Comparison of ENCODE assay signal across 8 mouse cellular contexts in the genomic region with DNA sequence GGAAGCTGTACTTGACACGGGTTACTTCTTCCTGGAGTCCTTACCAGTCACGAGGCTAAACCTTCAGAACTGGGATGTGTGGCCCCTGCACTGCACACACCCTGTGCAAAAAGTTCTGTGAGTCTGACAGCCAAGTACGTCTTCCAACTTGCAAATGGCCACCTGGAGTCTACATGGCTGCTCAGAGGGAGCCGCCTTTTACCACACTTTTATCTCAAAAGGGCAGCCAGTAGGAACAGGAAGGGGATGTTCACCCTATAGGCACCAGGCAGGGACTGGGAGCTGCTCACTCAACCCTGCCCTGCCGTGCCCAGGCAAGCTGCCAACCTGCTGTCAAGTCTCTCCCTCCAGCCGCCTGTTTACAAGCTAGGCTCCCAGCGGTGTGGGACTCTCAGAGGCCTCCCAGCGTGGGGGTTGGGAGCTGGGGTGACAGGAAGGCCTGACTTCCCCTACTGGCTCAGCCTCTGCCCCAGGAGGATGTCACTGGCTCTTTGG. TPM values are rescaled to one million over a fixed set of nuclear protein-coding genes. Genes with fewer than 3 reads are reported as not detected.
A peak's percentile ranks its signal among the peaks of the same experiment; 100 is the strongest.
DNase-seq lines count a peak whose midpoint lies in the region; ATAC-seq lines count a peak whose summit lies in the region.

A gene (minus strand): TSS at position 171 of the 495 bp plus-strand sequence.

- H3K4me3 ChIP-seq in limb, embryonic 13.5 days = peak within 1 kb of the TSS; percentile 98
- peak within 1 kb of the TSS; percentile 94 for H3K4me3 ChIP-seq in midbrain, embryonic 15.5 days

- peak; percentile 100 for DNase-seq in 416B (ENCODE audit: low read depth)
- DNase-seq in adrenal gland, postnatal 25 days = peak; percentile 96
- peak; percentile 95 to 98 for DNase-seq in heart, adult 9 months (ENCODE audit: low spot score in 2 of 2)
- DNase-seq in kidney, adult 9 months = peak; percentile 98
- peak; percentile 95 to 96 for DNase-seq in spleen, postnatal 36 days (ENCODE audit: low spot score in 2 of 2)

- peak within 1 kb of the TSS; percentile 82 for H3K9ac ChIP-seq in limb, embryonic 13.5 days
- peak within 1 kb of the TSS; percentile 72 for H3K9ac ChIP-seq in midbrain, embryonic 15.5 days

- no peaks in the 10 kb centered on the region for H3K27me3 ChIP-seq in limb, embryonic 13.5 days
- H3K27me3 ChIP-seq in midbrain, embryonic 15.5 days (replicated peaks) = no peaks in the 10 kb centered on the region

- peaks cover 55% of the 10 kb centered on the region for H3K4me1 ChIP-seq in limb, embryonic 13.5 days
- peaks cover 45% of the 10 kb centered on the region for H3K4me1 ChIP-seq in midbrain, embryonic 15.5 days

- H3K27ac ChIP-seq in limb, embryonic 13.5 days = peak within 1 kb of the TSS; percentile 99
- peak within 1 kb of the TSS; percentile 96 for H3K27ac ChIP-seq in midbrain, embryonic 15.5 days

- peak; percentile 63 for ATAC-seq in erythroblast, adult 5-6 weeks (replicated peaks; ENCODE audit: low FRiP score, poor library complexity, severe bottlenecking)
- ATAC-seq in limb, embryonic 13.5 days (ENCODE audit: low FRiP score, low read depth) = no peak
- ATAC-seq in midbrain, embryonic 15.5 days (replicated peaks) = no peak

- peak within 1 kb of the TSS; percentile 83 for H3K4me2 ChIP-seq in limb, embryonic 13.5 days (replicated peaks)
- peak within 1 kb of the TSS; percentile 82 for H3K4me2 ChIP-seq in midbrain, embryonic 15.5 days

- 22% methylated on average over 8 of the region's 8 CpGs for WGBS in limb, embryonic 13.5 days
- 26% methylated on average over 8 of the region's 8 CpGs for WGBS in midbrain, embryonic 15.5 days

- peaks cover 12% of the 10 kb centered on the region for H3K36me3 ChIP-seq in limb, embryonic 13.5 days
- H3K36me3 ChIP-seq in midbrain, embryonic 15.5 days (replicated peaks) = no peaks in the 10 kb centered on the region

- no peaks in the 10 kb centered on the region for H3K9me3 ChIP-seq in limb, embryonic 13.5 days
- no peaks in the 10 kb centered on the region for H3K9me3 ChIP-seq in midbrain, embryonic 15.5 days

RNA-seq across cellular contexts. Expression of the gene that starts here (rescaled TPM):
- 155 and 164 TPM in 2 replicates for total RNA-seq in adrenal gland, postnatal 25 days (2021)
- total RNA-seq in erythroblast, adult 5-6 weeks (2015; ENCODE audit: low replicate concordance) = 40.2 and 47.4 TPM in 2 replicates
- total RNA-seq in erythroblast, adult 5-6 weeks (2017; ENCODE audit: low replicate concordance) = 28.4 and 40.8 TPM in 2 replicates
- polyA plus RNA-seq in limb, embryonic 13.5 days (2015; fragmentation: Nextera tagmentation; extraction: Ambion mirVana) = 86.1 and 87.8 TPM in 2 replicates
- 61.5 and 66.6 TPM in 2 replicates for polyA plus RNA-seq in midbrain, embryonic 15.5 days (2015; fragmentation: Nextera tagmentation; extraction: Ambion mirVana)
